Mouse (Mus musculus): ENCODE results near the gene Ap3d1. TPM values are rescaled to one million over a fixed set of nuclear protein-coding genes. Genes with fewer than 3 reads are reported as not detected.
A peak's percentile ranks its signal among the peaks of the same experiment; 100 is the strongest.

The Ap3d1 gene
- polyA plus RNA-seq, 1 experiment: 136 TPM

- WGBS: 60% methylated on average over 19 of the region's 19 CpGs
- peaks cover 64% of the 10 kb centered on the region for H3K4me1 ChIP-seq (ENCODE audit: control insufficient read depth, insufficient read depth, low read length)
- no peak for DNase-seq
- TF ChIP-seq POLR2A (IDR thresholded peaks at IDR 0.05; ENCODE audit: borderline replicate concordance, extremely low read depth, low read depth, low read length) (no peak), CTCF (IDR thresholded peaks at IDR 0.05; ENCODE audit: insufficient read depth, low read length) (no peak)
- no peak overlapping the region for H3K4me3 ChIP-seq (replicated peaks; ENCODE audit: extremely low read depth, low read depth, low read length)
Observed at GRCm38 (mm10) chr10:80666837-80667412, 75.1 kb downstream of the Ap3d1 start.

GRCm38 (mm10) chr10:80665981-80666733 lies 75.9 kb downstream of the Ap3d1 start:
- Histone ChIP-seq H3K4me1 (ENCODE audit: control insufficient read depth, insufficient read depth, low read length) (peaks cover 61% of the 10 kb centered on the region), H3K4me3 (replicated peaks; ENCODE audit: extremely low read depth, low read depth, low read length) (no peak overlapping the region)
- peak; percentile 33 for DNase-seq
- WGBS: 51% methylated on average over 10 of the region's 10 CpGs
- TF ChIP-seq POLR2A (IDR thresholded peaks at IDR 0.05; ENCODE audit: borderline replicate concordance, extremely low read depth, low read depth, low read length) (no peak), CTCF (IDR thresholded peaks at IDR 0.05; ENCODE audit: insufficient read depth, low read length) (no peak)

DNA sequence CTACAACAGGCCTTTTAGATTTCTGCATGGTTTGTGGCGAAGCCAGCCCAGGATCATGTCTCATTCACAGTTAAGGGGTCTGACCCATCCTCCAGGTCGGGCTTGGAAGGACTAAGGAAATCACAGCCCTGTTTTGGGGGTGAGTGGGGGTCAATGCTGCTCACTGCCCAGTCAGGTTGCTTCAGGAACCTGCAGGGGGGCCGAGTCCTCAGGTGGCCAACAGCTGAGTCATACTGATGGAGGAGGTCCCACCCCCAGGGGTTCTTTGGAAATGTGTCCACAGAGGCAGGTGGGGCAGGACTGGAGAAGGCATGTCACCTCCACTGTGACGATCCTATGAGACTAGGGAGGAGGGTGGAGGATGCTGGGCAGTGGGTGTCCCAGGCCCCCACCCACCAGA lies 76.6 kb downstream of the Ap3d1 start:
- TF ChIP-seq CTCF (IDR thresholded peaks at IDR 0.05; ENCODE audit: insufficient read depth, low read length) (no peak), POLR2A (IDR thresholded peaks at IDR 0.05; ENCODE audit: borderline replicate concordance, extremely low read depth, low read depth, low read length) (no peak)
- peak; percentile 42 for DNase-seq
- Histone ChIP-seq H3K4me1 (ENCODE audit: control insufficient read depth, insufficient read depth, low read length) (peaks cover 57% of the 10 kb centered on the region), H3K4me3 (replicated peaks; ENCODE audit: extremely low read depth, low read depth, low read length) (no peak overlapping the region)
- 35% methylated on average over 4 of the region's 4 CpGs for WGBS

GRCm38 (mm10) chr10:80665016-80665380 lies 77.1 kb downstream of the Ap3d1 start:
- TF ChIP-seq CTCF (IDR thresholded peaks at IDR 0.05; ENCODE audit: insufficient read depth, low read length) (no peak), POLR2A (IDR thresholded peaks at IDR 0.05; ENCODE audit: borderline replicate concordance, extremely low read depth, low read depth, low read length) (no peak; the same call in 1 of the 2 replicates)
- DNase-seq: peak; percentile 66
- Histone ChIP-seq H3K4me3 (replicated peaks; ENCODE audit: extremely low read depth, low read depth, low read length) (peak overlapping the region; percentile 31), H3K4me1 (ENCODE audit: control insufficient read depth, insufficient read depth, low read length) (peaks cover 53% of the 10 kb centered on the region)
- 5% methylated on average over 10 of the region's 10 CpGs for WGBS

DNA sequence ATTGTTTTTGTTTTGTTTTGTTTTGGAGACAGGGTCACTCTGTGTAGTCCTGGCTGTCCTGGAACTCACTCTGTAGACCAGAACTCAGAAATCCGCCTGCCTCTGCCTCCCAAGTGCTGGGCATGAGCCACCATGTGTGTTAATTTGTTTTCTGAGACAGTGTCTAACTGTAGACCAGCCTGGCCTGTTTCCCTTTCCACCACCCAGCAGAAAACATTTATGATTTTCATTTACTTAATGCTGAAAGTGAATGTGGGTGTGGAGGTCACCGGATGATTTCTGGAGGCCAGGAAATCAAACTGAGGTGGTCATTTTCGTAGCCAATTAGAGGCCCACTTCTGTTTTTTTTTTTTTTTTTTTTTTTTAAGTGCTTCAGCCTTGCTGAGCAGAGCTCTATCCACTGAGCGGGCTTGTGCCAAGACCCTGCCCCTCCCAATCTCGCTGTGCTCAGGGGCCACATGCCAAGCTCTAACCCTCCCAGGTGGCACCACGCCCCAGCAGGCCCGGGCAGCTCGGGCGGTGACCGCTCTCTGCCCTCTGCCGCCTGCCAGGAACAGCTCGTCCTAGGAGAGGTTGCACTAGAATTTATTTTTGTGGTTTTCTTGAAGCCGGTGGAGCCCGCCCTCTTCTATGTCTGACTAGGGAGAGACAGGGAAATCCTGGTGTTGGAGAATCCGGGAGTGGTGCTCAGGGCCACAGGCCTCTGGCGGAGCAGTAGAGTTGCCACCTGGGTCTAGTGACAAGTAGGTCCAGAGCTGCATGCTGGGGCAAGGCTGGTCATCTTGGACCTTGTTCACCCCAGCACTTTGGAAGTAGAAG lies 77.7 kb downstream of the Ap3d1 start:
- 4% methylated on average over 16 of the region's 16 CpGs for WGBS
- TF ChIP-seq CTCF (IDR thresholded peaks at IDR 0.05; ENCODE audit: insufficient read depth, low read length): no peak
- TF ChIP-seq POLR2A (IDR thresholded peaks at IDR 0.05; ENCODE audit: borderline replicate concordance, extremely low read depth, low read depth, low read length): peak; percentile 33; the same call in 1 of the 2 replicates

GRCm38 (mm10) chr10:80663485-80664196 lies 78.4 kb downstream of the Ap3d1 start:
- 26% methylated on average over 5 of the region's 5 CpGs for WGBS
- TF ChIP-seq POLR2A (IDR thresholded peaks at IDR 0.05; ENCODE audit: borderline replicate concordance, extremely low read depth, low read depth, low read length) (no peak), CTCF (IDR thresholded peaks at IDR 0.05; ENCODE audit: insufficient read depth, low read length) (no peak)
- peak; percentile 27 for DNase-seq
- no peak overlapping the region for H3K4me3 ChIP-seq (replicated peaks; ENCODE audit: extremely low read depth, low read depth, low read length)
- H3K4me1 ChIP-seq (ENCODE audit: control insufficient read depth, insufficient read depth, low read length): peaks cover 42% of the 10 kb centered on the region

More for the DNA sequence above, 77.7 kb downstream of the Ap3d1 start:
- peak overlapping the region; percentile 31 for H3K4me3 ChIP-seq (replicated peaks; ENCODE audit: extremely low read depth, low read depth, low read length)
- peaks cover 47% of the 10 kb centered on the region for H3K4me1 ChIP-seq (ENCODE audit: control insufficient read depth, insufficient read depth, low read length)
- DNase-seq: peak; percentile 91

DNA sequence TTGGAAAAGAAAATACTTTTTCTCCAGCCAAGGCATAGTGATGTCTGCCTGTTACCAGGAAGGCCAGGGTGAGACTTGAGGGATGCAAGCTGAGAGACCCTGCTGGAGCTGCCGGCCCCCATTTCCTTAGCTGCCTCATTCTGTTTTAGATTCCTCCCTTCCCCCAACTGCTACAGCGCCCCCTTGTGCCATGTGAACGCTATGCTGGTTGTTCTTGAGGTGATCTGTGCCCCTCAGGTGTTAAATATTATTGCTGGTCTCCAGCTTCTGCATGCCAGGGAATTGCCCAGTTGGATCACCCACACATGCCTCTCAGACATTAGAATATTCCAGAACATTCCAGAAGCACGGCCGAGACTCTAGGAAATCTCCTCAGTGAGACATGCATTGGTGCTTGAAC lies 80.9 kb downstream of the Ap3d1 start:
- 23% methylated on average over 5 of the region's 5 CpGs for WGBS
- TF ChIP-seq POLR2A (IDR thresholded peaks at IDR 0.05; ENCODE audit: borderline replicate concordance, extremely low read depth, low read depth, low read length) (no peak), CTCF (IDR thresholded peaks at IDR 0.05; ENCODE audit: insufficient read depth, low read length) (peak; percentile 80)
- peak; percentile 67 for DNase-seq
- Histone ChIP-seq H3K4me1 (ENCODE audit: control insufficient read depth, insufficient read depth, low read length) (peaks cover 32% of the 10 kb centered on the region), H3K4me3 (replicated peaks; ENCODE audit: extremely low read depth, low read depth, low read length) (no peak overlapping the region)

- H3K4me1 ChIP-seq (ENCODE audit: control insufficient read depth, insufficient read depth, low read length): peaks cover 22% of the 10 kb centered on the region
- TF ChIP-seq CTCF (IDR thresholded peaks at IDR 0.05; ENCODE audit: insufficient read depth, low read length) (peak; percentile 73), POLR2A (IDR thresholded peaks at IDR 0.05; ENCODE audit: borderline replicate concordance, extremely low read depth, low read depth, low read length) (no peak)
- WGBS: 6% methylated on average over 10 of the region's 10 CpGs
- H3K4me3 ChIP-seq (replicated peaks; ENCODE audit: extremely low read depth, low read depth, low read length): no peak overlapping the region
- peak; percentile 77 for DNase-seq
Observed at GRCm38 (mm10) chr10:80659213-80659612, 82.9 kb downstream of the Ap3d1 start.

GRCm38 (mm10) chr10:80658841-80659202 lies 83.2 kb downstream of the Ap3d1 start:
- no peak for DNase-seq
- Histone ChIP-seq H3K4me1 (ENCODE audit: control insufficient read depth, insufficient read depth, low read length) (peaks cover 18% of the 10 kb centered on the region), H3K4me3 (replicated peaks; ENCODE audit: extremely low read depth, low read depth, low read length) (no peak overlapping the region)
- 50% methylated on average over 4 of the region's 4 CpGs for WGBS
- TF ChIP-seq POLR2A (IDR thresholded peaks at IDR 0.05; ENCODE audit: borderline replicate concordance, extremely low read depth, low read depth, low read length) (no peak), CTCF (IDR thresholded peaks at IDR 0.05; ENCODE audit: insufficient read depth, low read length) (no peak)
